Mouse (Mus musculus) embryonic stem cell, embryonic (primary cell): ENCODE results near the gene Taok1.

ENCODE experiments used
- CTCF ChIA-PET, 4 experiments: fragments of 300-600 bp in 2 of 4; fragments of 350-600 bp in 2 of 4; sonication (Branson Sonifier 250); formaldehyde crosslinking; loops; one replicate each; lab custom pipeline; 2022; ENCODE audit warnings: inconsistent platforms in 2 of 4; lab: Charles Lee
- POLR2A ChIA-PET, 4 experiments: fragments of 300-600 bp in 2 of 4; fragments of 350-600 bp in 2 of 4; sonication (Branson Sonifier 250); formaldehyde crosslinking; loops; one replicate each; lab custom pipeline; 2022; ENCODE audit warnings: antibody characterized with exemption in 4 of 4, inconsistent platforms in 1 of 4; lab: Charles Lee

Taok1 gene

GRCm38 (mm10) chr11:77494344-77494676 is 113.3 kb downstream of the Taok1 start:
- ChIA-PET POLR2A (interaction anchor here (0.8 to 11.6 kb wide), 19 partner anchors 9 to 270 kb away, joined by 3 to 210 read pairs (median 5); partner anchors contain the start of genes Abhd15 (in 2 of the 4), Taok1 (in 2 of the 4) and Trp53i13 (in 2 of the 4)), CTCF (interaction anchor here (0.6 to 8.0 kb wide), 12 partner anchors 8 to 303 kb away, joined by 3 to 84 read pairs (median 4); no protein-coding TSS in a partner anchor)

- CTCF ChIA-PET = interaction anchor here (0.6 to 8.0 kb wide), 18 partner anchors 8 to 304 kb away, joined by 3 to 84 read pairs (median 4); partner anchors contain the start of genes Abhd15 (in 1 of the 4) and Trp53i13 (in 1 of the 4)
- POLR2A ChIA-PET = interaction anchor here (0.5 to 11.6 kb wide), 21 partner anchors 9 to 990 kb away, joined by 3 to 210 read pairs (median 5); partner anchors contain the start of genes Abhd15 (in 3 of the 4), Trp53i13 (in 3 of the 4), Taok1 (in 2 of the 4) and Coro6 (in 1 of the 4)
Observed at GRCm38 (mm10) chr11:77493512-77494343, 113.9 kb downstream of the Taok1 start, which contains the start of gene Git1. Gene Git1, plus strand, starts transcription at chr11:77493562.

GRCm38 (mm10) chr11:77492911-77493332 is 114.7 kb downstream of the Taok1 start:
- ChIA-PET CTCF (interaction anchor here (0.6 to 8.0 kb wide), 12 partner anchors 9 to 137 kb away, joined by 3 to 84 read pairs (median 4); partner anchors contain the start of genes Abhd15 (in 1 of the 4) and Trp53i13 (in 1 of the 4)), POLR2A (interaction anchor here (0.6 to 11.6 kb wide), 17 partner anchors 8 to 691 kb away, joined by 3 to 210 read pairs (median 8); partner anchors contain the start of genes Abhd15 (in 3 of the 4), Trp53i13 (in 3 of the 4), Coro6 (in 1 of the 4) and Rpl23a (in 1 of the 4))

GRCm38 (mm10) chr11:77492311-77492871 is 115.2 kb downstream of the Taok1 start:
- ChIA-PET CTCF (interaction anchor here (0.6 to 8.0 kb wide), 22 partner anchors 8 to 488 kb away, joined by 3 to 84 read pairs (median 4); partner anchors contain the start of gene Abhd15 (in 1 of the 4)), POLR2A (interaction anchor here in 3 of 4 experiments (0.6 to 11.6 kb wide), 17 partner anchors 8 to 489 kb away, joined by 3 to 210 read pairs (median 5); partner anchors contain the start of genes Abhd15 (in 3 of the 3), Trp53i13 (in 3 of the 3), Coro6 (in 1 of the 3) and Taok1 (in 1 of the 3))

GRCm38 (mm10) chr11:77491502-77492291 is 115.9 kb downstream of the Taok1 start:
- POLR2A ChIA-PET = interaction anchor here in 2 of 4 experiments (0.8 to 11.6 kb wide), 16 partner anchors 9 to 490 kb away, joined by 3 to 210 read pairs (median 5); partner anchors contain the start of genes Abhd15 (in 2 of the 2), Trp53i13 (in 2 of the 2) and Taok1 (in 1 of the 2)
- CTCF ChIA-PET = interaction anchor here (0.6 to 3.3 kb wide), 26 partner anchors 9 to 488 kb away, joined by 3 to 22 read pairs (median 4); partner anchors contain the start of gene Abhd15 (in 1 of the 4)

GRCm38 (mm10) chr11:77491123-77491501 is 116.5 kb downstream of the Taok1 start:
- CTCF ChIA-PET = interaction anchor here (0.6 to 3.3 kb wide), 25 partner anchors 10 to 332 kb away, joined by 3 to 22 read pairs (median 4); partner anchors contain the start of gene Abhd15 (in 1 of the 4)
- POLR2A ChIA-PET = interaction anchor here in 2 of 4 experiments (0.8 to 11.6 kb wide), 17 partner anchors 10 to 491 kb away, joined by 3 to 210 read pairs (median 5); partner anchors contain the start of genes Abhd15 (in 1 of the 2), Taok1 (in 1 of the 2) and Trp53i13 (in 1 of the 2)

GRCm38 (mm10) chr11:77490451-77490850 is 117.2 kb downstream of the Taok1 start:
- ChIA-PET POLR2A (interaction anchor here in 3 of 4 experiments (0.8 to 11.6 kb wide), 15 partner anchors 11 to 492 kb away, joined by 3 to 210 read pairs (median 5); partner anchors contain the start of genes Abhd15 (in 1 of the 3), Phf12 (in 1 of the 3), Taok1 (in 1 of the 3) and Trp53i13 (in 1 of the 3)), CTCF (interaction anchor here in 3 of 4 experiments (0.5 to 3.3 kb wide), 13 partner anchors 10 to 101 kb away, joined by 3 to 22 read pairs (median 6); partner anchors contain the start of gene Abhd15 (in 1 of the 3))

- POLR2A ChIA-PET = interaction anchor here in 3 of 4 experiments (0.6 to 11.6 kb wide), 14 partner anchors 11 to 561 kb away, joined by 3 to 210 read pairs (median 4); partner anchors contain the start of genes Abhd15 (in 1 of the 3), Phf12 (in 1 of the 3), Taok1 (in 1 of the 3) and Trp53i13 (in 1 of the 3)
- CTCF ChIA-PET = interaction anchor here in 3 of 4 experiments (0.6 to 3.3 kb wide), 16 partner anchors 11 to 184 kb away, joined by 3 to 22 read pairs (median 4); no protein-coding TSS in a partner anchor
Observed at GRCm38 (mm10) chr11:77489591-77490235, 117.9 kb downstream of the Taok1 start, which contains the start of gene Ankrd13b. Gene Ankrd13b, minus strand, starts transcription at chr11:77489678.

- ChIA-PET POLR2A (interaction anchor here in 3 of 4 experiments (1.0 to 11.6 kb wide), 11 partner anchors 14 to 493 kb away, joined by 3 to 210 read pairs (median 5); partner anchors contain the start of genes Abhd15 (in 1 of the 3), Phf12 (in 1 of the 3), Taok1 (in 1 of the 3) and Trp53i13 (in 1 of the 3)), CTCF (interaction anchor here in 3 of 4 experiments (0.6 to 3.3 kb wide), 16 partner anchors 12 to 392 kb away, joined by 3 to 22 read pairs (median 5); no protein-coding TSS in a partner anchor)
Observed at GRCm38 (mm10) chr11:77488771-77489581, 118.6 kb downstream of the Taok1 start.

- ChIA-PET CTCF (interaction anchor here (0.6 to 1.3 kb wide), 4 partner anchors 10 to 19 kb away, joined by 3 to 11 read pairs (median 3); no protein-coding TSS in a partner anchor), POLR2A (interaction anchor here in 2 of 4 experiments (1.0 to 1.7 kb wide), 4 partner anchors 16 to 31 kb away, joined by 3 to 4 read pairs (median 3); partner anchors contain the start of gene Trp53i13 (in 1 of the 2))
Observed at GRCm38 (mm10) chr11:77486798-77487197, 120.8 kb downstream of the Taok1 start.

GRCm38 (mm10) chr11:77485229-77485628 is 122.4 kb downstream of the Taok1 start:
- POLR2A ChIA-PET = interaction anchor here (0.6 to 2.6 kb wide), 11 partner anchors 9 to 314 kb away, joined by 3 to 12 read pairs (median 4); no protein-coding TSS in a partner anchor
- CTCF ChIA-PET = interaction anchor here in 3 of 4 experiments (0.7 kb wide), 3 partner anchors 16 to 468 kb away, joined by 3 to 20 read pairs (median 4); no protein-coding TSS in a partner anchor

- CTCF ChIA-PET = interaction anchor here in 3 of 4 experiments (1.0 to 1.6 kb wide), 5 partner anchors 16 to 146 kb away, joined by 3 to 9 read pairs (median 6); no protein-coding TSS in a partner anchor
- POLR2A ChIA-PET = interaction anchor here in 2 of 4 experiments (0.5 to 2.6 kb wide), 10 partner anchors 10 to 77 kb away, joined by 3 to 12 read pairs (median 4); partner anchors contain the start of gene Git1 (in 1 of the 2)
Observed at GRCm38 (mm10) chr11:77483510-77484255, 123.9 kb downstream of the Taok1 start.

GRCm38 (mm10) chr11:77483043-77483442 is 124.6 kb downstream of the Taok1 start:
- POLR2A ChIA-PET = interaction anchor here in 1 of 4 experiments (0.9 to 2.6 kb wide), 3 partner anchors 10 to 14 kb away, joined by 3 to 12 read pairs (median 4); no protein-coding TSS in a partner anchor
- CTCF ChIA-PET = interaction anchor here in 2 of 4 experiments (1.0 to 1.5 kb wide), 2 partner anchors 25 to 147 kb away, joined by 3 to 5 read pairs; no protein-coding TSS in a partner anchor
